Mouse (Mus musculus) lung, postnatal 0 days (tissue): ENCODE measurements around the gene Synj2. TPM values are rescaled to one million over a fixed set of nuclear protein-coding genes. Genes with fewer than 3 reads are reported as not detected.

ENCODE experiments used
- ATAC-seq: fragments of 200-750 bp; cut with Nextera tagmentation; 2 replicates; pipeline ENCODE4 v1.8.0; 2017; ENCODE audit warnings: moderate library complexity
- DNase-seq: peaks from one replicate; pipeline ENCODE4 v3.0.0-alpha.2; 2016; ENCODE audit warnings: low spot score
- H3K27ac ChIP-seq: fragments of 300-500 bp; sonication (generic); 2 replicates; pipeline ENCODE4 v1.5.1; 2014; ENCODE audit warnings: antibody characterized with exemption, mild to moderate bottlenecking, low read length, mixed read lengths
- H3K27me3 ChIP-seq: fragments of 300-500 bp; sonication (generic); replicated peaks from 2 replicates; pipeline ENCODE4 v1.6.1; 2014; ENCODE audit warnings: low read length, mixed read lengths; ENCODE audit not compliant: insufficient read depth
- H3K36me3 ChIP-seq: fragments of 300-500 bp; sonication (generic); 2 replicates; pipeline ENCODE4 v1.6.1; 2014; ENCODE audit warnings: low read length, mixed read lengths; ENCODE audit not compliant: insufficient read depth
- H3K4me1 ChIP-seq: fragments of 300-500 bp; sonication (generic); 2 replicates; pipeline ENCODE4 v1.6.1; 2014; ENCODE audit warnings: antibody characterized with exemption, low read depth, low read length, mixed read lengths; ENCODE audit not compliant: insufficient read depth
- H3K4me2 ChIP-seq: fragments of 300-500 bp; sonication (generic); replicated peaks from 2 replicates; pipeline ENCODE4 v1.6.1; 2014; ENCODE audit warnings: low read depth, mild to moderate bottlenecking, low read length, moderate library complexity, mixed read lengths
- H3K4me3 ChIP-seq: fragments of 300-500 bp; sonication (generic); 2 replicates; pipeline ENCODE4 v1.5.1; 2014; ENCODE audit warnings: low read depth, low read length
- H3K9ac ChIP-seq: fragments of 300-500 bp; sonication (generic); replicated peaks from 2 replicates; pipeline ENCODE4 v1.6.1; 2014; ENCODE audit warnings: low read depth, mild to moderate bottlenecking
- H3K9me3 ChIP-seq: fragments of 300-500 bp; sonication (generic); 2 replicates; pipeline ENCODE4 v1.6.1; 2016; ENCODE audit warnings: low read length, mixed read lengths
- CTCF ChIP-seq: IDR thresholded peaks from 2 replicates; pipeline ENCODE4 v1.5.1; 2016; ENCODE audit warnings: antibody characterized with exemption, mild to moderate bottlenecking
- EP300 ChIP-seq: IDR thresholded peaks from 2 replicates; pipeline ENCODE4 v1.6.1; 2016; ENCODE audit warnings: antibody characterized with exemption, mild to moderate bottlenecking, control low read depth
- WGBS: fragments of 180-500 bp; shearing (Covaris S2); extraction: QIAGEN DNeasy Blood & Tissue Kit; methylation state at CpG from one replicate; pipeline ENCODE4 v1.1.7; 2014; 5-methylcytosine and 5-hydroxymethylcytosine counted together
- polyA plus RNA-seq: library from polyadenylated mRNA; unstranded; fragments of >200 nt; fragmentation: Nextera tagmentation; extraction: Ambion mirVana; gene quantifications from 2 replicates; pipeline ENCODE4 v1.2.1, GENCODE M21; 2015

Synj2 gene
- polyA plus RNA-seq, 1 experiment from 2014 or later, result 2.1 TPM

DNA sequence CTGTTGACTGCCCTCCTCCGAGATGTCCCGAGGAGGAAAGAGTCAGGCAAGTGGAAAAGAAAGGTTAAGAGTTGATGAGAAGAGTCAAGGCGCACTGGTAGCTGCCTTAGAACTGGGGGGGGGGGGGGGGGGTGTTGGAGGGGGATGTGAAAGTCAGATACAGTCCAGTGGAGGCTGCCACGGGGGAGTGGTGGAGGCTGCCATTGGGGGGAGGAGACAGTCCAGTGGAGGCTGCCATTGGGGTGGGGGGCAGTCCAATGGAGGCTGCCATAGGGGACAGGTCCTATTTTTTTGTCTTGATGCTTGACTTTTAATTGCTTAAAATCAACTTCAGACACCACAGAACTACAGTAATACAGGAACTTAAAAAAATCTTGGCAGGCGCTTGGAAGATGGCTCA lies 8.9 kb upstream of the Synj2 start:
- WGBS, result 61% methylated on average over 5 of the region's 5 CpGs
- TF ChIP-seq CTCF (no peak), EP300 (no peak)
- no peaks in the 10 kb centered on the region for H3K27me3 ChIP-seq
- no peak overlapping the region for H3K4me3 ChIP-seq
- H3K9me3 ChIP-seq, result no peaks in the 10 kb centered on the region
- no peak for ATAC-seq
- H3K27ac ChIP-seq, result no peak overlapping the region
- DNase-seq, result no peak
- H3K36me3 ChIP-seq, result peaks cover 8% of the 10 kb centered on the region
- H3K4me2 ChIP-seq, result no peak overlapping the region
- no peak overlapping the region for H3K9ac ChIP-seq
- H3K4me1 ChIP-seq, result no peaks in the 10 kb centered on the region

DNA sequence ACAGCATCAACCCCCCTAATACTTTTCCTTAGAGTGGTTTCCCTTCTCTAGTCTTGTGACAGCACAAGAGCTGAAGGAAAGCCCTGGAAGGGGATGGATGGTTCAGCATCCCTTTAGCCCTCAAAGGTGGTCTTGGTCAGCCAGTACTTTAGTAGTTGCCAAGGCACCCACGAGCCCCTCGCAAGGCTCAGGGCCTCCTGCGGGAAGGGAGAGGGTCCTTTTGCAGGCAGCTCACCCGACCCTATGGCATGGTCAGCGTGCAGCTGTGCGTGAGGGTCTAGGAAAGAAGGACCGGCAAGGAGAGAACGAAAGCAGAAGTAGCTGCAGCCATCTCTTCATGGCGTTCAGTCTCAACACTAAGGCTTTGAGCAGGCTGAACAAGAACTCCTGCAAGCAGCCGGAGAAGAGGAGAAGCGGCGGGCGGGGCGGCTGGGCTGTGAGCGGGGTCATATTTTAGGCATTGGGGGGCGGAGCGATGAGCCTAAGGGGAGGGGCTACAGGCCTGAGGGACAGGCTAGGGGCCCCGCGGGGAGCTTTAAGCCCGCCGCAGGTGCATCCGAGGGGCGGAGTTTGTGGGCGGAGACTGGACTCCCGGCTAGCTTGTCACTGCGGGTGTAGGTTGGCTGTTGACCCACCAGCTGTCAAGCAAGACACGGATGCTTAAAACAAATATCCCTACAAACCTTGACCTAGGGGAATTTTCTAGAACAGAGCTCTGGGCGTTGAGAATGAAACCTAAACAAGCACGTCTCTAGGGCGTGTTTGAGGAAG lies 6.3 kb upstream of the Synj2 start:
- H3K36me3 ChIP-seq, result 0 out of 2 replicates have a peak, but pooled peaks cover 5% of the 10 kb centered on the region
- H3K27ac ChIP-seq, result no peak overlapping the region; the same call in 1 of the 2 replicates
- H3K4me2 ChIP-seq, result peak overlapping the region; percentile 59
- H3K4me3 ChIP-seq, result peak overlapping the region; percentile 30
- WGBS, result 2% methylated on average over 28 of the region's 30 CpGs
- H3K9ac ChIP-seq, result peak overlapping the region; percentile 20; the same call in 1 of the 2 replicates
- no peaks in the 10 kb centered on the region for H3K27me3 ChIP-seq
- H3K9me3 ChIP-seq, result no peaks in the 10 kb centered on the region
- TF ChIP-seq EP300 (no peak), CTCF (no peak)
- H3K4me1 ChIP-seq, result no peaks in the 10 kb centered on the region
- DNase-seq, result peak; percentile 85
- ATAC-seq, result peak; percentile 90

DNA sequence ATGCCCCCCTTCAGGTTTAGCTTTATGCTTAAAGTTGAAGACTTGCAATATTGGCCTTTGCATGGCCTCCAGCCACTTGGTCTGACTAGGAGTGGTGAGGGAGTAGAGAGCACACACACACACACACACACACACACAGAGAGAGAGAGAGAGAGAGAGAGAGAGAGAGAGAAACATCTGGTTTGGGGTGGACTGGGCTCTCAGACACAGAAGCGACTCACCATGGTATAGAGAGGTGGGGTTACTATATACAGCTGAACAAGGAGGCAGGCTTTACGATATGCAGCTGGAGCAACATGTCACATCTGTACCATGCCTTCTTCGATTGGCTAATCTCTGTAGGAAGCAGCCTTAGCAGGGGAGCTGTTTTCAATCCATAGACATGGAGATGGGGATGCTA lies 5.4 kb upstream of the Synj2 start:
- no peaks in the 10 kb centered on the region for H3K4me1 ChIP-seq
- no peaks in the 10 kb centered on the region for H3K36me3 ChIP-seq
- ATAC-seq, result no peak
- no peaks in the 10 kb centered on the region for H3K27me3 ChIP-seq
- no peak overlapping the region for H3K27ac ChIP-seq
- no peaks in the 10 kb centered on the region for H3K9me3 ChIP-seq
- WGBS, result 54% methylated on average over 3 of the region's 3 CpGs
- TF ChIP-seq EP300 (no peak), CTCF (no peak)
- no peak overlapping the region for H3K4me3 ChIP-seq
- H3K9ac ChIP-seq, result no peak overlapping the region
- no peak overlapping the region for H3K4me2 ChIP-seq
- peak; percentile 12 for DNase-seq

DNA sequence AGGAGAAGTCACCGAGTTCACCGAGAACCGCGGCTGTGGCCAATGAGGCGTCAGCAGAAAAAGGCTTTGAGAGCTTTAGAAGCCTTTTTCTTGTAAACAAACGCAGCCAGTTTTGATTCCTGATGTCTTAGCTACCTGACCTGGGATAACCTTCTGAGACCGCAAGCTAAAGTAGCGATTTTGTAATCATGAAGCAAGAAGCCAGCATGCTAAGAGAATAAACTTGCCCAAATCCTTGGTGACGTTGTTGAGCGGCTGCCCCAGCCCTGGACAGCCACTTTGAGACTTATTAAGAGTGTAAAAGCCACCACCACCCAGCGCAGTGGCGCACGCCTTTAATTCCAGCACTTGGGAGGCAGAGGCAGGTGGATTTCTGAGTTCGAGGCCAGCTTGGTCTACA lies 4.8 kb upstream of the Synj2 start:
- no peak overlapping the region for H3K9ac ChIP-seq
- DNase-seq, result peak; percentile 61
- WGBS, result 59% methylated on average over 14 of the region's 14 CpGs

DNA sequence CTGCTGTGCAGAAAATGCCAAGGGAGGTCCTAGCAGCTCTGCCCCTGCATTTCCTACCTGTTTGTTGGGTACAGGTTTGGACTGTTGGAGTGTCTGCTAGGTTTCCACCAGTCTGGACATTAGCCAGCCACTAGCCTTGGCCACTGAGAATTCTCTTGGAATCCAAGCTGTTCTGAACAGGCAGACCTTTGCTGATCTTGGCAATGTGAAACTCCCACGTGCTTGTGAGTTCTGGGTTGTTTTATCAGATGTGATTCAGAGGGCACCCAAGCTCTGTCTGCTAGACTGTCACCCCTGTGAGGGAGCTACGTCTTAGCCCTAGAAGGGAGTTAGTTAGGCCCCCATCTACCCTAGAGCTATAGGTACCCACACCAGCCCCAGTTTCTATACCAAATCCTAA lies 3.6 kb upstream of the Synj2 start:
- TF ChIP-seq EP300 (no peak), CTCF (no peak)
- no peaks in the 10 kb centered on the region for H3K9me3 ChIP-seq

More for the DNA sequence above, 4.8 kb upstream of the Synj2 start:
- H3K27me3 ChIP-seq, result no peaks in the 10 kb centered on the region
- TF ChIP-seq CTCF (no peak), EP300 (no peak)
- H3K4me2 ChIP-seq, result no peak overlapping the region
- no peaks in the 10 kb centered on the region for H3K4me1 ChIP-seq
- ATAC-seq, result peak; percentile 34
- no peaks in the 10 kb centered on the region for H3K9me3 ChIP-seq
- no peak overlapping the region for H3K4me3 ChIP-seq
- no peaks in the 10 kb centered on the region for H3K36me3 ChIP-seq
- no peak overlapping the region for H3K27ac ChIP-seq

DNA sequence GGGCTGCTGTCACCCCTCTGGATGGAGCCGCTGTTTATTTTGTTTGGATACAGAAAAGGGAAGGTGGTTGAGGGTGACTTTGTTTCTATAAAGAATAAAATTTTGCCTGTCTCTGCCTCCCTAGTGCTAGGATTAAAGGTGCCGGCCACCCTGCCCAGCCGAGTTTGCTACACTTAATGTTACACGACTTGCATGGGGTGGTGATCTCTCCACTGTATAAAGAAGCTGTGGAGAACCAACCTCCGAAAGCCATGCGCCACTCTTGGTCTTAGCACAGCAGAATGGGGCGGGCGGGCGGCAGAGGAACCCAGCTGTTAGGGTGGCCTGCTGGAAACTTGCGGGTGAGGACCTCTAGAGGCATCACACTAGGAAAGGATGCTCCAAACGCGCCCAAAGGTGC lies 1.2 kb upstream of the Synj2 start:
- Histone ChIP-seq H3K27me3 (no peaks in the 10 kb centered on the region), H3K27ac (no peak overlapping the region), H3K36me3 (no peaks in the 10 kb centered on the region), H3K4me2 (no peak overlapping the region), H3K4me3 (no peak overlapping the region), H3K9ac (no peak overlapping the region), H3K4me1 (0 out of 2 replicates have a peak, but pooled peaks cover 4% of the 10 kb centered on the region), H3K9me3 (no peaks in the 10 kb centered on the region)
- ATAC-seq (no peak), DNase-seq (no peak)
- TF ChIP-seq EP300 (no peak), CTCF (0 out of 2 replicates have a peak, but pooled peaks have one; percentile 1)
- 55% methylated on average over 12 of the region's 12 CpGs for WGBS

More for the DNA sequence above, 3.6 kb upstream of the Synj2 start:
- DNase-seq (no peak), ATAC-seq (no peak)
- WGBS, result 59% methylated on average over 2 of the region's 2 CpGs
- Histone ChIP-seq H3K4me2 (no peak overlapping the region), H3K4me3 (no peak overlapping the region), H3K27me3 (no peaks in the 10 kb centered on the region), H3K4me1 (0 out of 2 replicates have a peak, but pooled peaks cover 4% of the 10 kb centered on the region), H3K9ac (no peak overlapping the region), H3K27ac (no peak overlapping the region), H3K36me3 (no peaks in the 10 kb centered on the region)
